Mouse (Mus musculus) liver, postnatal 0 days (tissue): ENCODE measurements around the gene Mettl14.

Experiments used
- CTCF ChIP-seq: sonication (generic); IDR thresholded peaks from 2 replicates; pipeline ENCODE4 v1.5.1; 2016; ENCODE audit warnings: antibody characterized with exemption, low read depth
- EP300 ChIP-seq: IDR thresholded peaks from 2 replicates; pipeline ENCODE4 v1.6.1; 2016; ENCODE audit warnings: antibody characterized with exemption, low read depth, mild to moderate bottlenecking

DNA sequence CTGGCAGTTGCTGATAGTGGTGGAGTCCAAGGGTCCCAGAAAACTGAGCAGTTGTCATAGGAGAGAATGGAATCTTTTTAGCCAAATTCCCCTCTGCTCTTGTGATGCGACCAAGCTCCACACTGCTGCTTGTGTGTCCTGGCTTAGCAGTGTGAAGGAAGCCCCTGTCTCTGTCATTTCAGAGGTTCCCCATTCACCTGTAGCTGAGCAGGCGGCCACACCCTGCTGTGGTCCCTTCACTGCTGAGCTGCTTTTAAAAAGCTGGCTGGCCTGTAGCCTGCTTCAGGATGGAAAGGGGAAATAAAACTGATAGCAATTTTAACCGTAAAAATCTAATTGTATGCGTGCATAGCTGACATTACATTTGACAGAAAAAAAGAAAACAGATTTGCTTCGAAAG, 49.0 kb downstream of the Mettl14 start:
- no peak for TF ChIP-seq EP300
- TF ChIP-seq CTCF: no peak
